Mouse (Mus musculus): ENCODE data around the gene Ptger1. TPM values are rescaled to one million over a fixed set of nuclear protein-coding genes. Genes with fewer than 3 reads are reported as not detected.
A peak's percentile ranks its signal among the peaks of the same experiment; 100 is the strongest.

Gene Ptger1
- polyA plus RNA-seq, 1 experiment = 0.58 TPM

- Histone ChIP-seq H3K27me3 (ENCODE audit: control insufficient read depth, insufficient read depth, low read length, poor library complexity, severe bottlenecking) (no peaks in the 10 kb centered on the region), H3K9ac (ENCODE audit: low read depth, poor library complexity, severe bottlenecking) (no peak overlapping the region), H3K36me3 (ENCODE audit: control insufficient read depth, insufficient read depth, low read length, poor library complexity, severe bottlenecking) (peaks cover 11% of the 10 kb centered on the region), H3K9me3 (replicated peaks; ENCODE audit: control insufficient read depth, insufficient read depth, low read length, poor library complexity, severe bottlenecking) (no peaks in the 10 kb centered on the region), H3K27ac (ENCODE audit: insufficient read depth, low read length) (no peak overlapping the region), H3K4me1 (ENCODE audit: control insufficient read depth, insufficient read depth, low read length) (no peaks in the 10 kb centered on the region), H3K4me3 (ENCODE audit: low read depth, low read length) (no peak overlapping the region)
- TF ChIP-seq POLR2A (IDR thresholded peaks at IDR 0.05; ENCODE audit: insufficient read depth, low read length) (no peak), CTCF (IDR thresholded peaks at IDR 0.05; ENCODE audit: low read depth, low read length) (no peak), EP300 (IDR thresholded peaks at IDR 0.05; ENCODE audit: insufficient read depth, low read depth, low read length) (no peak)
These were observed 28.1 kb downstream of the Ptger1 start for GRCm38 (mm10) chr8:83694369-83695160.

GRCm38 (mm10) chr8:83695351-83696106, 29.1 kb downstream of the Ptger1 start:
- TF ChIP-seq CTCF (IDR thresholded peaks at IDR 0.05; ENCODE audit: low read depth, low read length) (no peak), EP300 (IDR thresholded peaks at IDR 0.05; ENCODE audit: insufficient read depth, low read depth, low read length) (no peak), POLR2A (IDR thresholded peaks at IDR 0.05; ENCODE audit: insufficient read depth, low read length) (no peak)
- Histone ChIP-seq H3K9ac (ENCODE audit: low read depth, poor library complexity, severe bottlenecking) (no peak overlapping the region), H3K9me3 (replicated peaks; ENCODE audit: control insufficient read depth, insufficient read depth, low read length, poor library complexity, severe bottlenecking) (no peaks in the 10 kb centered on the region), H3K27me3 (ENCODE audit: control insufficient read depth, insufficient read depth, low read length, poor library complexity, severe bottlenecking) (no peaks in the 10 kb centered on the region), H3K4me1 (ENCODE audit: control insufficient read depth, insufficient read depth, low read length) (no peaks in the 10 kb centered on the region), H3K36me3 (ENCODE audit: control insufficient read depth, insufficient read depth, low read length, poor library complexity, severe bottlenecking) (peaks cover 11% of the 10 kb centered on the region), H3K4me3 (ENCODE audit: low read depth, low read length) (no peak overlapping the region), H3K27ac (ENCODE audit: insufficient read depth, low read length) (no peak overlapping the region)

GRCm38 (mm10) chr8:83697374-83698220, 31.1 kb downstream of the Ptger1 start:
- Histone ChIP-seq H3K9me3 (replicated peaks; ENCODE audit: control insufficient read depth, insufficient read depth, low read length, poor library complexity, severe bottlenecking) (no peaks in the 10 kb centered on the region), H3K4me1 (ENCODE audit: control insufficient read depth, insufficient read depth, low read length) (peaks cover 2% of the 10 kb centered on the region), H3K27me3 (ENCODE audit: control insufficient read depth, insufficient read depth, low read length, poor library complexity, severe bottlenecking) (no peaks in the 10 kb centered on the region), H3K27ac (ENCODE audit: insufficient read depth, low read length) (no peak overlapping the region), H3K9ac (ENCODE audit: low read depth, poor library complexity, severe bottlenecking) (peak overlapping the region; percentile 96; the same call in 1 of the 2 replicates), H3K36me3 (ENCODE audit: control insufficient read depth, insufficient read depth, low read length, poor library complexity, severe bottlenecking) (no peaks in the 10 kb centered on the region), H3K4me3 (ENCODE audit: low read depth, low read length) (peak overlapping the region; percentile 71)
- no peak for TF ChIP-seq POLR2A (IDR thresholded peaks at IDR 0.05; ENCODE audit: insufficient read depth, low read length)
- TF ChIP-seq EP300 (IDR thresholded peaks at IDR 0.05; ENCODE audit: insufficient read depth, low read depth, low read length) = no peak
- no peak for TF ChIP-seq CTCF (IDR thresholded peaks at IDR 0.05; ENCODE audit: low read depth, low read length)

GRCm38 (mm10) chr8:83698291-83698660, 31.8 kb downstream of the Ptger1 start:
- TF ChIP-seq CTCF (IDR thresholded peaks at IDR 0.05; ENCODE audit: low read depth, low read length) (no peak), EP300 (IDR thresholded peaks at IDR 0.05; ENCODE audit: insufficient read depth, low read depth, low read length) (no peak), POLR2A (IDR thresholded peaks at IDR 0.05; ENCODE audit: insufficient read depth, low read length) (no peak)
- Histone ChIP-seq H3K9ac (ENCODE audit: low read depth, poor library complexity, severe bottlenecking) (peak overlapping the region; percentile 96), H3K4me1 (ENCODE audit: control insufficient read depth, insufficient read depth, low read length) (peaks cover 2% of the 10 kb centered on the region), H3K27me3 (ENCODE audit: control insufficient read depth, insufficient read depth, low read length, poor library complexity, severe bottlenecking) (no peaks in the 10 kb centered on the region), H3K36me3 (ENCODE audit: control insufficient read depth, insufficient read depth, low read length, poor library complexity, severe bottlenecking) (no peaks in the 10 kb centered on the region), H3K9me3 (replicated peaks; ENCODE audit: control insufficient read depth, insufficient read depth, low read length, poor library complexity, severe bottlenecking) (no peaks in the 10 kb centered on the region), H3K27ac (ENCODE audit: insufficient read depth, low read length) (no peak overlapping the region), H3K4me3 (ENCODE audit: low read depth, low read length) (peak overlapping the region; percentile 71)

- H3K27me3 ChIP-seq (ENCODE audit: control insufficient read depth, insufficient read depth, low read length, poor library complexity, severe bottlenecking) = no peaks in the 10 kb centered on the region
- H3K36me3 ChIP-seq (ENCODE audit: control insufficient read depth, insufficient read depth, low read length, poor library complexity, severe bottlenecking) = no peaks in the 10 kb centered on the region
- TF ChIP-seq EP300 (IDR thresholded peaks at IDR 0.05; ENCODE audit: insufficient read depth, low read depth, low read length) = no peak
- no peak for TF ChIP-seq CTCF (IDR thresholded peaks at IDR 0.05; ENCODE audit: low read depth, low read length)
- peak; percentile 56 for TF ChIP-seq POLR2A (IDR thresholded peaks at IDR 0.05; ENCODE audit: insufficient read depth, low read length)
- peak within 1 kb of the TSS; percentile 71 for H3K4me3 ChIP-seq (ENCODE audit: low read depth, low read length)
- no peak within 1 kb of the TSS for H3K27ac ChIP-seq (ENCODE audit: insufficient read depth, low read length)
- H3K9me3 ChIP-seq (replicated peaks; ENCODE audit: control insufficient read depth, insufficient read depth, low read length, poor library complexity, severe bottlenecking) = no peaks in the 10 kb centered on the region
- peak within 1 kb of the TSS; percentile 96 for H3K9ac ChIP-seq (ENCODE audit: low read depth, poor library complexity, severe bottlenecking)
- peaks cover 2% of the 10 kb centered on the region for H3K4me1 ChIP-seq (ENCODE audit: control insufficient read depth, insufficient read depth, low read length)
These were observed 32.4 kb downstream of the Ptger1 start, which contains the start of gene Pkn1 for GRCm38 (mm10) chr8:83698661-83699453. Pkn1 (minus strand) TSS chr8:83699179.
